Mouse (Mus musculus) naive thymus-derived CD4-positive, alpha-beta T cell, adult 2 months (primary cell): ENCODE measurements around the gene Cdc34.
A peak's percentile ranks its signal among the peaks of the same experiment; 100 is the strongest.

Source experiments
- DNase-seq: peaks from one replicate; pipeline ENCODE4 v3.0.0-alpha.2; 2011; ENCODE audit warnings: low read depth

The Cdc34 gene

GRCm38 (mm10) chr10:79717640-79718357 lies 35.8 kb downstream of the Cdc34 start:
- DNase-seq = peak; percentile 69

GRCm38 (mm10) chr10:79721089-79721488 lies 39.1 kb downstream of the Cdc34 start:
- DNase-seq = no peak

- DNase-seq = no peak
Measured at GRCm38 (mm10) chr10:79723047-79723446, 41.1 kb downstream of the Cdc34 start.

GRCm38 (mm10) chr10:79723692-79724091 lies 41.7 kb downstream of the Cdc34 start:
- no peak for DNase-seq

- DNase-seq = peak; percentile 61
Measured at GRCm38 (mm10) chr10:79726090-79726489, 44.1 kb downstream of the Cdc34 start.

- no peak for DNase-seq
Measured at GRCm38 (mm10) chr10:79728323-79729249, 46.6 kb downstream of the Cdc34 start.

GRCm38 (mm10) chr10:79729357-79729965 lies 47.5 kb downstream of the Cdc34 start:
- DNase-seq = no peak

- DNase-seq = peak; percentile 52
Measured at GRCm38 (mm10) chr10:79732500-79732899, 50.5 kb downstream of the Cdc34 start.

GRCm38 (mm10) chr10:79733847-79734246 lies 51.9 kb downstream of the Cdc34 start:
- no peak for DNase-seq

GRCm38 (mm10) chr10:79735361-79735760 lies 53.4 kb downstream of the Cdc34 start:
- DNase-seq = no peak

GRCm38 (mm10) chr10:79736706-79737105 lies 54.7 kb downstream of the Cdc34 start:
- no peak for DNase-seq
